Mouse (Mus musculus) C2C12 (cell line): ENCODE data around the gene Kif14. TPM values are rescaled to one million over a fixed set of nuclear protein-coding genes. Genes with fewer than 3 reads are reported as not detected.

Source experiments
- H3K27me3 ChIP-seq: one replicate; pipeline ENCODE4 v1.6.1; 2011; ENCODE audit not compliant: control insufficient read depth, insufficient read depth, insufficient read length
- H3K36me3 ChIP-seq: one replicate; pipeline ENCODE4 v1.6.1; 2011; ENCODE audit not compliant: control insufficient read depth, insufficient read depth
- H3K4me3 ChIP-seq: one replicate; pipeline ENCODE4 v1.5.1; 2011; ENCODE audit warnings: mild to moderate bottlenecking, control low read depth; ENCODE audit not compliant: poor library complexity, insufficient read depth, severe bottlenecking
- H3K79me2 ChIP-seq: one replicate; pipeline ENCODE4 v1.6.1; 2011; ENCODE audit not compliant: control insufficient read depth, insufficient read depth
- H3K79me3 ChIP-seq: one replicate; pipeline ENCODE4 v1.6.1; 2011; ENCODE audit warnings: low read depth, control low read depth
- H3ac ChIP-seq: one replicate; pipeline ENCODE3; 2011; ENCODE audit warnings: low read depth; ENCODE audit not compliant: control insufficient read depth, insufficient read length
- CEBPB ChIP-seq: IDR thresholded peaks from one replicate; pipeline ENCODE4 v1.6.1; 2011; ENCODE audit warnings: low read depth, mild to moderate bottlenecking, control low read depth, moderate library complexity
- CTCF ChIP-seq: IDR thresholded peaks from one replicate; pipeline ENCODE4 v1.5.1; 2011; ENCODE audit not compliant: control insufficient read depth, insufficient read depth, insufficient read length
- FOSL1 ChIP-seq: IDR thresholded peaks from one replicate; pipeline ENCODE4 v1.8.0; 2011; ENCODE audit warnings: mild to moderate bottlenecking, low read length; ENCODE audit not compliant: poor library complexity, insufficient read depth, severe bottlenecking
- MAX ChIP-seq: IDR thresholded peaks from one replicate; pipeline ENCODE4 v1.6.1; 2011; ENCODE audit warnings: mild to moderate bottlenecking, control low read depth
- MYOD1 ChIP-seq: IDR thresholded peaks from one replicate; pipeline ENCODE4 v1.6.1; 2011; ENCODE audit warnings: low read depth; ENCODE audit not compliant: control insufficient read depth, insufficient read length
- MYOG ChIP-seq: IDR thresholded peaks from one replicate; pipeline ENCODE4 v1.6.1; 2011; ENCODE audit not compliant: control insufficient read depth, insufficient read length; ENCODE audit errors: extremely low read depth
- USF1 ChIP-seq: IDR thresholded peaks from one replicate; pipeline ENCODE4 v1.6.1; 2011; ENCODE audit warnings: low read depth, mild to moderate bottlenecking, control low read depth, moderate library complexity
- long read RNA-seq, 2 experiments: library from polyadenylated mRNA; unstranded; transcript quantifications; one replicate each; pipeline ENCODE4 v2.0.0; 2019 to 2020
- polyA plus RNA-seq: library from polyadenylated mRNA; unstranded; fragments of >200 nt; fragmentation: generic; extraction: Trizol; gene quantifications from one replicate; pipeline ENCODE4 v1.2.1, GENCODE M21; 2012; ENCODE audit warnings: missing spikeins

Gene Kif14
- 2.8 TPM for polyA plus RNA-seq
- long read RNA-seq, experiment 1 = 0 reads
- long read RNA-seq, experiment 2, partial matches to known transcripts = 33 of 43 reads
- long read RNA-seq, experiment 2, other reads (novel, unspliced or antisense) = 10 of 43 reads

DNA sequence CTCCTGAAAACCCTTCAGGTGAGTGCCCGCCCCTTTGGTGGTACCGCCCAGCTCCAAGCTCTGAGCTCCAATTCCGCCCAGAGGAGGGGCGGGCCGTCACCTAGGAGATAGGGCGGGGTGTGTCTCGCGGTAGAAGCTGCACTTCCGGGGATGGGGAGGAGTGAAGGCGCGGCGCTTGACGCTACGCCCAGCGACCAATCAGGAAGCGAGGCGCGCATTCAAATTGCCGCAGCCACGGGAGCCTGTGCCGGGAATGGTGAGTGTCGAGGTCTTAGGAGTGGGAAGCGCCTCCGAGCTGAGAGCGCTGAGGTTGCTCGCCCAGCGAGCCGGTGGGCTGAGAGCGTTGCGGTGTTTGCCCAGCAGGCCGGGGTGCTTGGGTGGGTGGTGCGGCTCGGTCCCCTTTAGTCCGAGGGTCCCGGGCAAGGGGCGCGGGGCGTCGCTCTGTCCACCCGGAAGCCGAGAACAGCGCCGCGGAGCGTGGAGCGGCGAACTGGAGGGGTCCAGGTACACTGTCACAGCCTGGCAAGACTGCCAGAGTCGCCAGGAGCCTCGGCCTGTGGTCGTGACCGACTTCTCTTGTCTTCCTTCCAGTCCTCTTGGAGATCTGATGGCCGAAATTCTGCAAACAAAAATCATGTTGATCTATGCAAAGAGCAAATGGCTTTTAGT, at the start of gene Kif14:
Kif14 (plus strand) TSS at position 201 of the 669 bp plus-strand sequence.
- H3K27me3 ChIP-seq = no peaks in the 10 kb centered on the region
- TF ChIP-seq MAX (no peak), MYOD1 (no peak), USF1 (no peak), FOSL1 (no peak), CTCF (no peak), CEBPB (no peak), MYOG (no peak)

DNA sequence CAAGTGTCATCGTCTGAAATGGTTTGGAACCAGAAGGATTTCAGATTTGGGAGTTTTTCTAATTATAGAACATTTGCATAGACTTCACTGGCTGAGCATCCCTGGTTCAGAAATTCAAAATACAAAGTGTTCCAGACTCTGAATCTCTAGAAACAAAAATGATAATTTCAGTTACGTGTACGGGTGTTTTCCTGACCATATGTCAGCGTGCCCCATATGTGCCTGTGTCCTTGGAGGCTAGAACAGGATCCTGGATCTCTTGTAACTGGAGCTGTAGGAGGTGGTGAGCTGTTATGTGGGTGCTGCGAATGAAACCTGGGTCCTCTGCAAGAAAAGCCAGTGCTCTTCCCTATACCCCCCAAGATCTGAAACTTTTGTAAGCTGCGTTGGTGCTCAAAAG, 47.8 kb upstream of the Kif14 start:
- peaks cover 7% of the 10 kb centered on the region for H3K79me2 ChIP-seq
- H3K27me3 ChIP-seq = no peaks in the 10 kb centered on the region
- no peak overlapping the region for H3ac ChIP-seq
- TF ChIP-seq FOSL1 = no peak
- TF ChIP-seq MYOD1 = no peak
- no peak for TF ChIP-seq USF1
- no peak for TF ChIP-seq MAX
- no peak for TF ChIP-seq CEBPB
- no peak for TF ChIP-seq MYOG
- no peak for TF ChIP-seq CTCF
- no peaks in the 10 kb centered on the region for H3K36me3 ChIP-seq
- H3K79me3 ChIP-seq = peaks cover 2% of the 10 kb centered on the region
- no peak overlapping the region for H3K4me3 ChIP-seq

More for the DNA sequence above, at the start of gene Kif14:
- Histone ChIP-seq H3K36me3 (peaks cover 27% of the 10 kb centered on the region), H3K4me3 (peak within 1 kb of the TSS; percentile 70), H3K79me3 (peaks cover 12% of the 10 kb centered on the region), H3K79me2 (peaks cover 36% of the 10 kb centered on the region), H3ac (peak within 1 kb of the TSS; percentile 81)

DNA sequence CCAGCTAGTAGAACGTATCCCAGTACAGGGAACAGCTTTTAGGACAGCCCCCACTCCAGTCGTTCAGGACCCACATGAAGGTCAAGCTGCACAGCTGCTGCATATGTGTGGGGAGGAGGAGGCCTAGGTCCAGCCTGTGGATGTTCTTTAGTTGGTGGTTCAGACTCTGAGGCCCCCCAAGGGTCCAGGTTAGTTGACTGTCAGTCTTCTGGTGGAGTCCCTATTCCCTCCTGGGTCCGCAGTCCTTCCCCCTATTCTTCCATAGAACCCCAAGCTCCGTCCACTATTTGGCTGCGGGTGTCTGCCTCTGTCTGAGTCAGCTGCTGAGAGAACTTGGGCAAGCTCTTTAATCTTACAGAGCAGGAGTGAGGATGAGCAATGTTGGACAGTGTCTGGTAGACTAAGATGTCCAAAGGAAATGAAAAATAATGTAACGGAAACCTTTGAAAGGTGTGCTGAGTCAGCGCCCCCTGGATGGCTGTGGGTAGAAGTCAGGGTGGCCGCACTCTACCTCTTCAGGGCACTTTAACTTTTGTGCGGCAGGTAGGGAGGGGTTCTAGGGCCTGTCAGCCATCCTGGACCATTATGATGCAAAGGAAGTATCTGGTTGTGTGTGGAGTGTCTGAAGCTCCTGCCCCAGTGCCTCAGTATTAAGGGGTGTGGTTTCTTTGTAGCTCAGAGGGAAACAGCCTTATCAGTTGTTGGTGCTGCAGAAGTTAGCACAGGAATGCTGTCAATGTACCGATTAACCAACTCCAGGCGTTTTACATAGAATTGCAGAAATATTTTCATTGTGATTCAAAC, 38.8 kb upstream of the Kif14 start:
- Histone ChIP-seq H3K27me3 (no peaks in the 10 kb centered on the region), H3ac (no peak overlapping the region), H3K36me3 (no peaks in the 10 kb centered on the region), H3K79me2 (no peaks in the 10 kb centered on the region), H3K4me3 (no peak overlapping the region), H3K79me3 (no peaks in the 10 kb centered on the region)
- TF ChIP-seq USF1 (no peak), MYOD1 (no peak), MAX (no peak), CTCF (no peak), MYOG (no peak), FOSL1 (no peak), CEBPB (no peak)

GRCm38 (mm10) chr1:136428981-136429380, 37.2 kb upstream of the Kif14 start:
- TF ChIP-seq FOSL1 (no peak), USF1 (no peak)

DNA sequence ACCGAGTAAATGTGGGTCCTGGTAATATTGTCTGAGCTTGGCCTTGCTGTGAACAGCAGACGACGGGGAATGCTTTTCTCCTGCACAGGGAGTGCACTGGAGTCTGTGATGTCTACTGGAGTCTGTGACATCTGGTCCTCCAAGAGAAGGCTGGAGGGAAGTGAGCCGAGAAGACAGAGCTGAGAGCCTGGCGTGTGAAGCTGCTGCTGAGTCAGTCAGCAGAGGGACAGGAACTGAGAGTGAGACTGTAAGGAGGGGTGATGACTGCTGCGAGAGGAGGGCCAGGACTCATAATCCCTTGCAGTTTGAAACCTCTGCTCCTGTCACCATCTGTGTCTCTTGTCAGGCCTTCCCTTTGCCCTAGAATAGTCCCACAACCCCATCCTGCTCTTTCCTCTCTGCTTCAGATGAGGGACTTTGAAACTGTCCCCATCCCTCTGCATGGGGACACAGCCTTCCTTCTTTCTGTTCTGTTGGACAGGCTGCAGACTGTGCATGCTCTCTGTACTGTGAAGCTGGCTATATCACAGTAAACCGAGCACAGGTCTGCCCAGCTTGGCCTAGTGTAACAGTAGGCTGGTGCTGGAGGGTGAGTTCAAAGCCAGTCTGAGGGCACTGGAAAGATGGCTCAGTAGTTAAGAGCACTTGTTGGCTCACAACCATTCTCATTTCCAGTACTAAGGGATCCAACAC, 35.9 kb upstream of the Kif14 start:
- Histone ChIP-seq H3K79me3 (no peaks in the 10 kb centered on the region), H3ac (no peak overlapping the region), H3K36me3 (no peaks in the 10 kb centered on the region), H3K27me3 (no peaks in the 10 kb centered on the region), H3K79me2 (no peaks in the 10 kb centered on the region), H3K4me3 (no peak overlapping the region)
- TF ChIP-seq MYOG (no peak), MYOD1 (no peak), CTCF (no peak), CEBPB (no peak), MAX (no peak), FOSL1 (no peak), USF1 (no peak)

More at GRCm38 (mm10) chr1:136428981-136429380, 37.2 kb upstream of the Kif14 start:
- H3K36me3 ChIP-seq = no peaks in the 10 kb centered on the region
- no peak overlapping the region for H3ac ChIP-seq
- no peaks in the 10 kb centered on the region for H3K79me3 ChIP-seq
- no peaks in the 10 kb centered on the region for H3K27me3 ChIP-seq
- H3K4me3 ChIP-seq = no peak overlapping the region
- no peaks in the 10 kb centered on the region for H3K79me2 ChIP-seq
